Mouse (Mus musculus) intestine, embryonic 15.5 days (tissue): ENCODE measurements around the gene Hmga1b. TPM values are rescaled to one million over a fixed set of nuclear protein-coding genes. Genes with fewer than 3 reads are reported as not detected.
A peak's percentile ranks its signal among the peaks of the same experiment; 100 is the strongest.
"Not testable (repeated sequence)": the region's sequence is repeated elsewhere in the genome, so short reads cannot be mapped to it uniquely, and the experiment has no call there.

ENCODE experiments used
- ATAC-seq: fragments of 200-750 bp; cut with Nextera tagmentation; 2 replicates; pipeline ENCODE4 v1.8.0; 2017; ENCODE audit warnings: moderate TSS enrichment, moderate library complexity
- H3K27ac ChIP-seq: fragments of 300-500 bp; sonication (generic); 2 replicates; pipeline ENCODE4 v1.5.1; 2015; ENCODE audit warnings: mild to moderate bottlenecking, inconsistent platforms
- H3K27me3 ChIP-seq: fragments of 300-500 bp; sonication (generic); replicated peaks from 2 replicates; pipeline ENCODE4 v1.6.1; 2015; ENCODE audit warnings: inconsistent platforms
- H3K36me3 ChIP-seq: fragments of 300-500 bp; sonication (generic); 2 replicates; pipeline ENCODE4 v1.6.1; 2015; ENCODE audit warnings: inconsistent platforms
- H3K4me1 ChIP-seq: fragments of 300-500 bp; sonication (generic); replicated peaks from 2 replicates; pipeline ENCODE4 v1.6.1; 2015; ENCODE audit warnings: inconsistent platforms
- H3K4me2 ChIP-seq: fragments of 300-500 bp; sonication (generic); replicated peaks from 2 replicates; pipeline ENCODE4 v1.6.1; 2015; ENCODE audit warnings: mild to moderate bottlenecking, inconsistent platforms
- H3K4me3 ChIP-seq: fragments of 300-500 bp; sonication (generic); replicated peaks from 2 replicates; pipeline ENCODE4 v1.5.1; 2015; ENCODE audit warnings: inconsistent platforms
- H3K9ac ChIP-seq: fragments of 300-500 bp; sonication (generic); 2 replicates; pipeline ENCODE4 v1.6.1; 2015; ENCODE audit warnings: inconsistent platforms
- H3K9me3 ChIP-seq: fragments of 300-500 bp; sonication (generic); 2 replicates; pipeline ENCODE4 v1.6.1; 2016; ENCODE audit warnings: inconsistent platforms
- WGBS: fragments of 180-500 bp; shearing (Covaris S2); methylation state at CpG from one replicate; pipeline ENCODE4 v1.1.7; 2015; 5-methylcytosine and 5-hydroxymethylcytosine counted together
- polyA plus RNA-seq: library from polyadenylated mRNA; unstranded; fragments of >200 nt; fragmentation: Nextera tagmentation; extraction: Ambion mirVana; gene quantifications from 2 replicates; pipeline ENCODE4 v1.2.1, GENCODE M21; 2015

Hmga1b gene
- polyA plus RNA-seq, 1 experiment from 2014 or later = 10.3 TPM

GRCm38 (mm10) chr11:120726243-120727168 lies 36.1 kb upstream of the Hmga1b start:
- ATAC-seq = peak; percentile 65
- Histone ChIP-seq H3K4me1 (peaks cover 14% of the 10 kb centered on the region), H3K4me3 (peak overlapping the region; percentile 72), H3K4me2 (peak overlapping the region; percentile 91), H3K9me3 (no peaks in the 10 kb centered on the region), H3K27ac (no peak overlapping the region), H3K9ac (peak overlapping the region; percentile 59), H3K27me3 (no peaks in the 10 kb centered on the region), H3K36me3 (no peaks in the 10 kb centered on the region)
- WGBS = 19% methylated on average over 34 of the region's 36 CpGs

GRCm38 (mm10) chr11:120727169-120727527 lies 35.4 kb upstream of the Hmga1b start, which contains the start of gene Dcxr:
Gene Dcxr, minus strand, starts transcription at chr11:120727281.
- peak within 1 kb of the TSS; percentile 72 for H3K4me3 ChIP-seq
- peak within 1 kb of the TSS; percentile 59 for H3K9ac ChIP-seq
- WGBS = under 1% methylated on average over 14 of the region's 14 CpGs
- ATAC-seq = peak; percentile 95
- H3K36me3 ChIP-seq = no peaks in the 10 kb centered on the region
- no peaks in the 10 kb centered on the region for H3K9me3 ChIP-seq
- peak within 1 kb of the TSS; percentile 91 for H3K4me2 ChIP-seq
- H3K4me1 ChIP-seq = peaks cover 8% of the 10 kb centered on the region
- H3K27ac ChIP-seq = no peak within 1 kb of the TSS
- H3K27me3 ChIP-seq = no peaks in the 10 kb centered on the region

- Histone ChIP-seq H3K4me1 (peaks cover 4% of the 10 kb centered on the region; the same call in 1 of the 2 replicates), H3K36me3 (no peaks in the 10 kb centered on the region), H3K9ac (no peak overlapping the region), H3K4me3 (no peak overlapping the region), H3K27ac (no peak overlapping the region), H3K9me3 (no peaks in the 10 kb centered on the region), H3K27me3 (no peaks in the 10 kb centered on the region), H3K4me2 (no peak overlapping the region)
- WGBS = 58% methylated on average over 12 of the region's 12 CpGs
- ATAC-seq = no peak
Observed at GRCm38 (mm10) chr11:120727564-120727963, 35.0 kb upstream of the Hmga1b start.

DNA sequence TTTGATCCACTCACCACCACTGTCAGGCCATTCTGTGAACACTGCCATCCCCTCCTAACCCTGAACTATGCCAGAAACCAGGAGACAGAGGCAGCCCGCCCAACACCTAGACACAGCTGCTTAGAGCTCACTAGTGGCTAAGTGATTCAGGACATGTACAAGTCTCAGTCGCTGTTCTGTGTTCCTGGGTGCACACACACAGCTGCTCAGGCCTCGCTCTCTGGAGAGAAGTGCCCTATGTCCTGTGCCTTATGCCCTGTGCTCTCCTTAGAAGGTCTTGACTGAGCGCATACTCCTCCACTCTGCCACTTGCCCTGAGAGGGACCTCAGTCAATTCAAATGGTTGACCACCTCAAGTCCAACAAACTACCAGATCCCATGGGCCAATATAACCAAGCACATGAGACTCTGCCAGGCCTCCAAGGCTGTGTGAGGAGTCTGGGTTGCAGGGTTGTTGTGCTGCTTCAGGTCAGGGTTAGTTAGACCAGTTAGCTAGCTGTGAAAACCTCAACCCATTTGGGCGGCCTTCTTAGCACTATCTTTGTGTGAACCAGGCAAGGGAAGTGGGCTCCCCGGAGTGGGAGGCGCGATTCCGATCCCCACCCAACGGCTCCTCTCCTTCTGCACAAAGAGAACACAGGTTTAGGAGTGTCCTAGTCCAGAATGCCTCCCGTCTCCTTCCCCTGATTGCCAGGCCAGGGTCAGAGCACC lies 33.9 kb upstream of the Hmga1b start:
- Histone ChIP-seq H3K4me2 (no peak overlapping the region), H3K36me3 (no peaks in the 10 kb centered on the region), H3K4me3 (no peak overlapping the region), H3K4me1 (peaks cover 4% of the 10 kb centered on the region; the same call in 1 of the 2 replicates), H3K27me3 (no peaks in the 10 kb centered on the region), H3K9me3 (no peaks in the 10 kb centered on the region), H3K9ac (no peak overlapping the region), H3K27ac (no peak overlapping the region)
- WGBS = 69% methylated on average over 11 of the region's 11 CpGs
- ATAC-seq = no peak

DNA sequence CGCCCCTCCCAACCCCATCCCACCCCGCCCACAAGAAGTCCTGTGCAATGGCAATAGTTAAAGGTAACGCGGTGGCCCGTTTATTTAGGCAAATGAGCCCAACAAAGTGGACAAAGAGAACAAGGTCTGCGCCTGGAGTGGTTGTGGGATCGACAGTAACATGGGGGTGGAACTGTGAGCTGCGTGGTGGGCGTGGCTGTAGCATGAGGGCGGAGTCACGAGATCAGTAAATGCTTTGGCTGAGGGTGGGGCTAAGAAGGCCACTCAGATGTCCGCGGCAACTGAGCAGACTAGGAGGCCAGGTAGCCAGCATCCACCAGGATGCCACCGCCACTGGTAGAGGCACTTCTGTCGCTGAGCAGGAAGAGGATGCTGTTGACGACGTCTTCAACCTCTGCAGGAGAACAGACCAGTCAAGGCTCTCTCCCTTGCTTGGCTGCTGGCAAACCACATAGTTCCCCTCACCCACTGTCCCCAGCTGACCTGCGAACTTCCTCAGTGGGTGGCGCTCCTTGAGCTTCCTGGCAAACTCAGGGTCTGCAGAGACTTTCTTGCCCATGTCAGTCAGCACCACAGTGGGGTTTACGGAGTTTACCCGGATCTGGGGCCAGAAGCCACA lies 33.1 kb upstream of the Hmga1b start:
- H3K27ac ChIP-seq, H3K36me3 ChIP-seq, H3K9me3 ChIP-seq, H3K27me3 ChIP-seq, H3K4me1 ChIP-seq, H3K9ac ChIP-seq, H3K4me3 ChIP-seq: not testable (repeated sequence)
- ATAC-seq = peak; percentile 32; the same call in 1 of the 2 replicates
- WGBS = 2% methylated on average over 18 of the region's 21 CpGs
- peak overlapping the region; percentile 47 for H3K4me2 ChIP-seq

GRCm38 (mm10) chr11:120730331-120730870 lies 32.2 kb upstream of the Hmga1b start:
- Histone ChIP-seq H3K36me3 (no peaks in the 10 kb centered on the region), H3K4me2 (no peak overlapping the region), H3K9me3 (no peaks in the 10 kb centered on the region), H3K27me3 (no peaks in the 10 kb centered on the region), H3K27ac (no peak overlapping the region), H3K4me1 (peaks cover 4% of the 10 kb centered on the region; the same call in 1 of the 2 replicates), H3K4me3 (no peak overlapping the region), H3K9ac (no peak overlapping the region)
- WGBS = 87% methylated on average over 10 of the region's 10 CpGs
- no peak for ATAC-seq

- Histone ChIP-seq H3K27me3 (no peaks in the 10 kb centered on the region), H3K4me2 (no peak overlapping the region), H3K9me3 (no peaks in the 10 kb centered on the region), H3K27ac (no peak overlapping the region), H3K36me3 (no peaks in the 10 kb centered on the region), H3K4me3 (no peak overlapping the region), H3K9ac (no peak overlapping the region), H3K4me1 (peaks cover 1% of the 10 kb centered on the region; the same call in 1 of the 2 replicates)
- 95% methylated on average over 1 of the region's 1 CpGs for WGBS
- no peak for ATAC-seq
Observed at GRCm38 (mm10) chr11:120731395-120731794, 31.2 kb upstream of the Hmga1b start.

GRCm38 (mm10) chr11:120731858-120732680 lies 30.5 kb upstream of the Hmga1b start, which contains the start of gene Cbr2:
Gene Cbr2, minus strand, starts transcription at chr11:120732114.
- Histone ChIP-seq H3K4me3 (no peak within 1 kb of the TSS), H3K4me2 (no peak within 1 kb of the TSS), H3K9ac (no peak within 1 kb of the TSS), H3K9me3 (no peaks in the 10 kb centered on the region), H3K36me3 (no peaks in the 10 kb centered on the region), H3K27ac (no peak within 1 kb of the TSS), H3K4me1 (no peaks in the 10 kb centered on the region), H3K27me3 (no peaks in the 10 kb centered on the region)
- 72% methylated on average over 12 of the region's 12 CpGs for WGBS
- ATAC-seq = no peak

DNA sequence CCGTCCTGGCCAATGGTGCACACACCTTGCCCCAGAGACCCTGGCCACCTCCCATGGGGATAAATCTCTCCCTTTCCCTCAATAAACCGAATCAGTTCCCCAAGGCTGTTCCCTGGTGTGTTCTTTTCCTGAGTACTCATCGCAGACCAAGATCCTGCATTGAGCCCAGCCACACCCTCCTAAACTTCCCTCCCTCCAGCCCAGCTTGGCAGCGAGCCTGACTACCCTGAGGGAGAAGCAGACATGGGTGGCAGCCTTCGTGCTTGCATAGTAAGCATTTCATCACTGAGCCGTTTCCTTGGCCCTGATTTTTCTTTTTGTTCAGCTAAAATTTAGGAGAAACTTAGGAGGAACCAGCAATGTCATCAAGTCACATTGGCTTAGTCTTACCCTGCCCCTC lies 29.1 kb upstream of the Hmga1b start:
- Histone ChIP-seq H3K27ac (no peak overlapping the region), H3K9me3 (no peaks in the 10 kb centered on the region), H3K4me2 (no peak overlapping the region), H3K4me1 (no peaks in the 10 kb centered on the region), H3K4me3 (no peak overlapping the region), H3K9ac (no peak overlapping the region), H3K27me3 (no peaks in the 10 kb centered on the region), H3K36me3 (no peaks in the 10 kb centered on the region)
- WGBS = 56% methylated on average over 6 of the region's 6 CpGs
- no peak for ATAC-seq

DNA sequence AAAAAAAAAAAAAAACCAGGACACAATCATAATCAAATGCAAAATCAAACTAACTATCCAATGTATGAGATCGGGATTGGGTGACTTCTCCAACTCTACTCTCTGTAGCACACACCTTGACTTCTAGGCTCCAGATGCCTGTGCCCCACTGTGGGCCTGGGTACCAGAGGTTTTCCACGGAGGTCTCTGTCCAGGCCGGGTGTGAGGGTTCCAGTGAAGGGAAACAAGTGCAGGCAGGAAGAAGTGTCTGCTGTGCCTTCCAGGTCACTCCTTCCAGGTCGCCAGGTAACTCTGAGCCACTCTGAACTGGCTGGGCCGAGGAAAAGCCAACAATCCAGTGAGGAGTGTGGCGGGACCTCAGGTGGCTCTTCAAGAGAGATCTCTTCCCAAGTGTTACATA lies 26.2 kb upstream of the Hmga1b start:
- Histone ChIP-seq H3K4me1 (no peaks in the 10 kb centered on the region), H3K27ac (no peak overlapping the region), H3K9ac (no peak overlapping the region), H3K36me3 (no peaks in the 10 kb centered on the region), H3K4me3 (no peak overlapping the region), H3K27me3 (no peaks in the 10 kb centered on the region), H3K4me2 (no peak overlapping the region), H3K9me3 (no peaks in the 10 kb centered on the region)
- 74% methylated on average over 6 of the region's 6 CpGs for WGBS
- no peak for ATAC-seq

GRCm38 (mm10) chr11:120740981-120741380 lies 21.6 kb upstream of the Hmga1b start:
- no peaks in the 10 kb centered on the region for H3K36me3 ChIP-seq
- H3K9ac ChIP-seq = no peak overlapping the region
- H3K4me2 ChIP-seq = no peak overlapping the region
- H3K4me3 ChIP-seq = no peak overlapping the region
- H3K27me3 ChIP-seq = no peaks in the 10 kb centered on the region
- H3K4me1 ChIP-seq = no peaks in the 10 kb centered on the region
- WGBS = 89% methylated on average over 5 of the region's 5 CpGs
- H3K27ac ChIP-seq = no peak overlapping the region
- no peaks in the 10 kb centered on the region for H3K9me3 ChIP-seq
- ATAC-seq = no peak
